Mouse (Mus musculus) leukemia stem cell, adult 10-12 weeks (primary cell): ENCODE data around the gene Ostm1. TPM values are rescaled to one million over a fixed set of nuclear protein-coding genes. Genes with fewer than 3 reads are reported as not detected.

Experiments
- polyA plus RNA-seq: library from polyadenylated mRNA; stranded (reverse); fragments of >175 nt; gene quantifications from 2 replicates; pipeline ENCODE4 v1.2.3, GENCODE M21; 2012; ENCODE audit warnings: low replicate concordance

The Ostm1 gene
- 7.4 and 13.3 TPM in 2 replicates for polyA plus RNA-seq

GRCm38 (mm10) chr10:42583157-42583872 is at the start of gene Ostm1, which contains the start of gene Nr2e1:
Gene Ostm1 (plus strand): TSS chr10:42583822.
Gene Nr2e1 (minus strand): TSS chr10:42583632.

Other genes with a start within 250 kb of the Ostm1 start
- 4.8 and 5.0 TPM in 2 replicates for gene Afg1l, start 105.3 kb upstream of the Ostm1 start, polyA plus RNA-seq
- 87.0 and 136 TPM in 2 replicates for gene Snx3, start 81.8 kb upstream of the Ostm1 start, polyA plus RNA-seq
- gene Nr2e1, start 190 bp upstream of the Ostm1 start, polyA plus RNA-seq, result not detected in 2 replicates
- gene Sec63, start 177.7 kb downstream of the Ostm1 start, polyA plus RNA-seq, result 5.0 and 8.2 TPM in 2 replicates